Mouse (Mus musculus): ENCODE data around the gene Zeb2. TPM values are rescaled to one million over a fixed set of nuclear protein-coding genes. Genes with fewer than 3 reads are reported as not detected.

Zeb2 gene
- polyA plus RNA-seq, 1 experiment from 2014 or later, result 57.1 TPM

GRCm38 (mm10) chr2:45071296-45071695, 45.9 kb downstream of the Zeb2 start:
- H3K27ac ChIP-seq, result 0 out of 2 replicates have a peak overlapping the region, but pooled peaks have one; percentile 16
- peaks cover 42% of the 10 kb centered on the region for H3K4me1 ChIP-seq
- no peak overlapping the region for H3K4me2 ChIP-seq
- H3K36me3 ChIP-seq, result peaks cover 7% of the 10 kb centered on the region; the same call in 1 of the 2 replicates
- H3K27me3 ChIP-seq, result no peaks in the 10 kb centered on the region
- no peak overlapping the region for H3K4me3 ChIP-seq (replicated peaks)
- WGBS, result 50% methylated on average over 5 of the region's 5 CpGs
- no peak for ATAC-seq (replicated peaks; ENCODE audit: low FRiP score)
- no peaks in the 10 kb centered on the region for H3K9me3 ChIP-seq (replicated peaks)
- H3K9ac ChIP-seq, result no peak overlapping the region

GRCm38 (mm10) chr2:45070612-45071276, 46.5 kb downstream of the Zeb2 start:
- Histone ChIP-seq H3K9me3 (replicated peaks) (no peaks in the 10 kb centered on the region), H3K27me3 (no peaks in the 10 kb centered on the region), H3K27ac (0 out of 2 replicates have a peak overlapping the region, but pooled peaks have one; percentile 16), H3K4me3 (replicated peaks) (no peak overlapping the region), H3K9ac (no peak overlapping the region), H3K36me3 (peaks cover 7% of the 10 kb centered on the region; the same call in 1 of the 2 replicates), H3K4me2 (no peak overlapping the region), H3K4me1 (peaks cover 42% of the 10 kb centered on the region)
- 40% methylated on average over 6 of the region's 6 CpGs for WGBS
- no peak for ATAC-seq (replicated peaks; ENCODE audit: low FRiP score)

- no peak for ATAC-seq (replicated peaks; ENCODE audit: low FRiP score)
- 87% methylated on average over 7 of the region's 7 CpGs for WGBS
- H3K4me1 ChIP-seq, result peaks cover 42% of the 10 kb centered on the region
- H3K27me3 ChIP-seq, result no peaks in the 10 kb centered on the region
- no peaks in the 10 kb centered on the region for H3K9me3 ChIP-seq (replicated peaks)
- H3K27ac ChIP-seq, result no peak overlapping the region
- no peak overlapping the region for H3K4me2 ChIP-seq
- H3K9ac ChIP-seq, result no peak overlapping the region
- peaks cover 5% of the 10 kb centered on the region; the same call in 1 of the 2 replicates for H3K36me3 ChIP-seq
- H3K4me3 ChIP-seq (replicated peaks), result no peak overlapping the region
These were observed 48.2 kb downstream of the Zeb2 start for GRCm38 (mm10) chr2:45068792-45069550.

GRCm38 (mm10) chr2:45067116-45067515, 50.1 kb downstream of the Zeb2 start:
- Histone ChIP-seq H3K4me3 (replicated peaks) (no peak overlapping the region), H3K4me1 (peaks cover 42% of the 10 kb centered on the region), H3K27me3 (no peaks in the 10 kb centered on the region), H3K9me3 (replicated peaks) (no peaks in the 10 kb centered on the region), H3K27ac (peak overlapping the region; percentile 52; the same call in 1 of the 2 replicates), H3K36me3 (peaks cover 5% of the 10 kb centered on the region; the same call in 1 of the 2 replicates), H3K4me2 (no peak overlapping the region), H3K9ac (no peak overlapping the region)
- WGBS, result 27% methylated on average over 5 of the region's 5 CpGs
- ATAC-seq (replicated peaks; ENCODE audit: low FRiP score), result peak; percentile 56

- peak; percentile 34; the same call in 1 of the 2 replicates for ATAC-seq (replicated peaks; ENCODE audit: low FRiP score)
- no peaks in the 10 kb centered on the region for H3K9me3 ChIP-seq (replicated peaks)
- H3K36me3 ChIP-seq, result no peaks in the 10 kb centered on the region
- H3K27ac ChIP-seq, result peak overlapping the region; percentile 24; the same call in 1 of the 2 replicates
- H3K9ac ChIP-seq, result no peak overlapping the region
- no peak overlapping the region for H3K4me2 ChIP-seq
- peaks cover 27% of the 10 kb centered on the region for H3K4me1 ChIP-seq
- 23% methylated on average over 7 of the region's 7 CpGs for WGBS
- H3K4me3 ChIP-seq (replicated peaks), result no peak overlapping the region
- H3K27me3 ChIP-seq, result no peaks in the 10 kb centered on the region
These were observed 53.8 kb downstream of the Zeb2 start for GRCm38 (mm10) chr2:45063300-45063890.

GRCm38 (mm10) chr2:45062136-45062535, 55.1 kb downstream of the Zeb2 start:
- Histone ChIP-seq H3K27me3 (no peaks in the 10 kb centered on the region), H3K4me3 (replicated peaks) (no peak overlapping the region), H3K4me1 (peaks cover 18% of the 10 kb centered on the region), H3K4me2 (no peak overlapping the region), H3K36me3 (no peaks in the 10 kb centered on the region), H3K9me3 (replicated peaks) (no peaks in the 10 kb centered on the region), H3K27ac (0 out of 2 replicates have a peak overlapping the region, but pooled peaks have one; percentile 2), H3K9ac (no peak overlapping the region)
- WGBS, result 63% methylated on average over 6 of the region's 6 CpGs
- no peak for ATAC-seq (replicated peaks; ENCODE audit: low FRiP score)

- no peaks in the 10 kb centered on the region for H3K27me3 ChIP-seq
- H3K4me3 ChIP-seq (replicated peaks), result no peak overlapping the region
- no peak overlapping the region for H3K9ac ChIP-seq
- H3K27ac ChIP-seq, result no peak overlapping the region
- no peaks in the 10 kb centered on the region for H3K36me3 ChIP-seq
- H3K4me1 ChIP-seq, result peaks cover 26% of the 10 kb centered on the region
- ATAC-seq (replicated peaks; ENCODE audit: low FRiP score), result no peak
- no peaks in the 10 kb centered on the region for H3K9me3 ChIP-seq (replicated peaks)
- WGBS, result 85% methylated on average over 4 of the region's 4 CpGs
- H3K4me2 ChIP-seq, result no peak overlapping the region
These were observed 56.4 kb downstream of the Zeb2 start for GRCm38 (mm10) chr2:45060768-45061167.

- Histone ChIP-seq H3K4me2 (no peak overlapping the region), H3K4me1 (peaks cover 32% of the 10 kb centered on the region), H3K36me3 (no peaks in the 10 kb centered on the region), H3K9ac (no peak overlapping the region), H3K27ac (no peak overlapping the region), H3K4me3 (replicated peaks) (no peak overlapping the region), H3K27me3 (no peaks in the 10 kb centered on the region), H3K9me3 (replicated peaks) (no peaks in the 10 kb centered on the region)
- no peak for ATAC-seq (replicated peaks; ENCODE audit: low FRiP score)
- 72% methylated on average over 9 of the region's 9 CpGs for whole genome bisulfite sequencing
These were observed 57.0 kb downstream of the Zeb2 start for GRCm38 (mm10) chr2:45060202-45060601.

GRCm38 (mm10) chr2:45059599-45059998, 57.6 kb downstream of the Zeb2 start:
- Histone ChIP-seq H3K9me3 (replicated peaks) (no peaks in the 10 kb centered on the region), H3K36me3 (no peaks in the 10 kb centered on the region), H3K27me3 (no peaks in the 10 kb centered on the region), H3K9ac (no peak overlapping the region), H3K4me3 (replicated peaks) (no peak overlapping the region), H3K27ac (no peak overlapping the region), H3K4me1 (peaks cover 36% of the 10 kb centered on the region), H3K4me2 (no peak overlapping the region)
- WGBS, result 82% methylated on average over 4 of the region's 4 CpGs
- ATAC-seq (replicated peaks; ENCODE audit: low FRiP score), result no peak

- no peak overlapping the region for H3K27ac ChIP-seq
- H3K9me3 ChIP-seq (replicated peaks), result no peaks in the 10 kb centered on the region
- peaks cover 42% of the 10 kb centered on the region for H3K4me1 ChIP-seq
- ATAC-seq (replicated peaks; ENCODE audit: low FRiP score), result no peak
- no peak overlapping the region for H3K4me3 ChIP-seq (replicated peaks)
- no peak overlapping the region for H3K9ac ChIP-seq
- H3K36me3 ChIP-seq, result no peaks in the 10 kb centered on the region
- H3K4me2 ChIP-seq, result no peak overlapping the region
- 92% methylated on average over 12 of the region's 12 CpGs for WGBS
- H3K27me3 ChIP-seq, result no peaks in the 10 kb centered on the region
These were observed 58.2 kb downstream of the Zeb2 start for GRCm38 (mm10) chr2:45059010-45059409.

GRCm38 (mm10) chr2:45058183-45058582, 59.0 kb downstream of the Zeb2 start:
- H3K27ac ChIP-seq, result no peak overlapping the region
- ATAC-seq (replicated peaks; ENCODE audit: low FRiP score), result no peak
- H3K36me3 ChIP-seq, result no peaks in the 10 kb centered on the region
- H3K9me3 ChIP-seq (replicated peaks), result no peaks in the 10 kb centered on the region
- H3K4me3 ChIP-seq (replicated peaks), result no peak overlapping the region
- H3K4me1 ChIP-seq, result peaks cover 36% of the 10 kb centered on the region
- H3K9ac ChIP-seq, result no peak overlapping the region
- no peaks in the 10 kb centered on the region for H3K27me3 ChIP-seq
- 89% methylated on average over 9 of the region's 9 CpGs for WGBS
- H3K4me2 ChIP-seq, result no peak overlapping the region
